Mouse (Mus musculus) forebrain, embryonic 10.5 days (tissue): ENCODE results near the gene Fhl3. TPM values are rescaled to one million over a fixed set of nuclear protein-coding genes. Genes with fewer than 3 reads are reported as not detected.

Experiments
- DNase-seq: peaks from one replicate; pipeline ENCODE4 v3.0.0-alpha.2; 2017; ENCODE audit warnings: low spot score; ENCODE audit errors: extremely low spot score
- H3K27ac ChIP-seq: fragments of 300-500 bp; sonication (generic); 2 replicates; pipeline ENCODE4 v1.5.1; 2016; ENCODE audit warnings: mild to moderate bottlenecking
- H3K27me3 ChIP-seq: fragments of 300-500 bp; sonication (generic); 2 replicates; pipeline ENCODE4 v1.6.1; 2016; ENCODE audit warnings: mild to moderate bottlenecking; ENCODE audit not compliant: poor library complexity, severe bottlenecking
- H3K36me3 ChIP-seq: fragments of 300-500 bp; sonication (generic); replicated peaks from 2 replicates; pipeline ENCODE4 v1.6.1; 2016; ENCODE audit warnings: mild to moderate bottlenecking, moderate library complexity
- H3K4me1 ChIP-seq: fragments of 300-500 bp; sonication (generic); 2 replicates; pipeline ENCODE4 v1.6.1; 2016
- H3K4me3 ChIP-seq: fragments of 300-500 bp; sonication (generic); 2 replicates; pipeline ENCODE4 v1.5.1; 2016; ENCODE audit warnings: mild to moderate bottlenecking, moderate library complexity
- H3K9me3 ChIP-seq: fragments of 300-500 bp; sonication (generic); 2 replicates; pipeline ENCODE4 v1.6.1; 2016; ENCODE audit warnings: mild to moderate bottlenecking, moderate library complexity
- WGBS: fragments of 180-500 bp; shearing (Covaris S2); methylation state at CpG from one replicate; pipeline ENCODE4 v1.1.7; 2016; 5-methylcytosine and 5-hydroxymethylcytosine counted together
- polyA plus RNA-seq: library from polyadenylated mRNA; unstranded; fragments of >200 nt; fragmentation: Nextera tagmentation; extraction: Ambion mirVana; gene quantifications from 2 replicates; pipeline ENCODE4 v1.2.1, GENCODE M21; 2016

The Fhl3 gene
- polyA plus RNA-seq: 5.5 and 8.7 TPM in 2 replicates

DNA sequence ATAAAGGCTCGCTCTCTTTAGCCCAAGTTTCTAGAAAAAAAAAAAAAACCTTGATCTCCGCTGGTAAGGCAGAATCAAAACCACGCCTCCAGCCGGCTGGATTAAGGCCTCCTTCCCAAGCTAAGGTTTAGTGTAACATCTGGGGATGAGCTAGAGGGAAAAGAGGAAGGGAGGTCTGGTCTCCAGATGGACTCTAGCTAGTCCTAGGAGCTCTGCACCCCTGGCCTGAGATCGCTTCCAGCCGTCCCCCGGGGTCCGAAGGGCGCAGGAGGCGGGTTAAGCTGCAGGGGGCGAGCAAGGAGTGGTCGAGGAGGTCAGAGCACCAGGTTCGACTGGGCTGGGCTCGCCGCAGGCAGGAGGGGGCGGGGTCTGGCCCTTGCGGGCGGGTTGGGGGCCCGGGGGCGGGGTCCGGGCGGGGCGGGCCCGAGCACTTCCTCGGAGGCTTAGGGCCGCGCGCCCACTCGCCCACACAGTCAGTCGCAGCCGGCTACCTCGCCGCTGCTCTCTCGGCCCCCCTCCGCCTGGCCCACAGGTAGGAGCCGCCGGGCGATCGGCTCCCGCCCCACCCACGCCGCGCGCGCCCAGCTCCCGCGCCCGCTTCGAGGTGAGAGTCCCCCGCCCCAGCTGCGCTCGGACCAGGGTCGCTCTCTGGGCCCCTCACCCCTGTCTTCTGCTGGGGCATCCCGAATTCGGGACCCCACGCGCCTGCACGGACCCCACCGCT is at the start of gene Fhl3:
Gene Fhl3, plus strand, starts transcription at position 454 of the 724 bp plus-strand sequence.
- H3K4me3 ChIP-seq: peak within 1 kb of the TSS; percentile 91
- DNase-seq: peak; percentile 76
- under 1% methylated on average over 51 of the region's 59 CpGs for WGBS
- H3K4me1 ChIP-seq: peaks cover 75% of the 10 kb centered on the region
- no peaks in the 10 kb centered on the region for H3K9me3 ChIP-seq
- peak within 1 kb of the TSS; percentile 94 for H3K27ac ChIP-seq
- peaks cover under 1% of the 10 kb centered on the region; the same call in 1 of the 2 replicates for H3K36me3 ChIP-seq
- H3K27me3 ChIP-seq: peaks cover 29% of the 10 kb centered on the region

DNA sequence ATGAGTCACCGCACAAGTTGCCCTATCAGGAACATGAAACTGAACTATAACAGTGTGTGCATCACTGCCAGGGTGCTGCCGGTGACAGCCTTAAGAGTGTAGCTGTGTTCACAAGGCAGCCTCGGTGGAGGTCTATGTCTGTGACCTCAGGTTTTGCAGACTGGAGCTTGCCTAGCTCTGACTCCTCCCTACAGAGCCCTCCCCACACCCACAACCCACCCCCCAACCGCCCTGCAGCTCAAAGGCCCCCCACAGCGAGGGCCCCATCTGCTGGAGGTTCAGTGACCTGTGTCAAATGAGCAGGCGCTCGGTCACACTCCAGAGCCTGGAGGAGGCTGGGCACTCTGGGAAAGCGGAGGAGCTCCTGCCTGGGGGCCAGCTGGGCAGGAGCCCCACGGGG is 47.6 kb upstream of the Fhl3 start:
- peak overlapping the region; percentile 37 for H3K27ac ChIP-seq
- peak overlapping the region; percentile 30 for H3K4me3 ChIP-seq
- H3K27me3 ChIP-seq: peaks cover 99% of the 10 kb centered on the region

DNA sequence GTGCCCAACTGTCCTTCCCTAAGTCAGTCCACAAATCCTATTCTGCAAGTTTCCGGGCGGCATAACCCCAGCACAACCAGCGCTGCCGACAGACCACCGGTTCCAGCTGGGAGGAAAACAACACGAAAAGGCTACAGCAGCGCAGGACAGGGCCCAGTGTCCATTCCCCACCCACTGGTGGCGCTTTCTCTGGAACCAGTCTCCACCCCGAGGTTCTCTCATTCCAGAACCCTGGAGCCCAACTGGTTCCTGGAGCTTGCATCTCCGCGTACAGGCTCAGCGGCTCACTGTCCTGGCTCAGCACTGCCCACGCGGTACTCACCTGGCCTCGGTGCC is 44.0 kb upstream of the Fhl3 start, which contains the start of gene Pou3f1:
Gene Pou3f1, plus strand, starts transcription at position 290 of the 336 bp plus-strand sequence.
- peaks cover 70% of the 10 kb centered on the region for H3K4me1 ChIP-seq
- peak within 1 kb of the TSS; percentile 84 for H3K27ac ChIP-seq
- 1% methylated on average over 15 of the region's 15 CpGs for WGBS
- H3K27me3 ChIP-seq: peaks cover 99% of the 10 kb centered on the region
- no peaks in the 10 kb centered on the region for H3K9me3 ChIP-seq
- H3K4me3 ChIP-seq: peak within 1 kb of the TSS; percentile 63
- no peaks in the 10 kb centered on the region for H3K36me3 ChIP-seq
- DNase-seq: peak; percentile 43

More for the DNA sequence above, 47.6 kb upstream of the Fhl3 start:
- no peaks in the 10 kb centered on the region for H3K9me3 ChIP-seq
- peaks cover 51% of the 10 kb centered on the region for H3K4me1 ChIP-seq
- 2% methylated on average over 9 of the region's 9 CpGs for WGBS
- no peaks in the 10 kb centered on the region for H3K36me3 ChIP-seq
- peak; percentile 70 for DNase-seq

DNA sequence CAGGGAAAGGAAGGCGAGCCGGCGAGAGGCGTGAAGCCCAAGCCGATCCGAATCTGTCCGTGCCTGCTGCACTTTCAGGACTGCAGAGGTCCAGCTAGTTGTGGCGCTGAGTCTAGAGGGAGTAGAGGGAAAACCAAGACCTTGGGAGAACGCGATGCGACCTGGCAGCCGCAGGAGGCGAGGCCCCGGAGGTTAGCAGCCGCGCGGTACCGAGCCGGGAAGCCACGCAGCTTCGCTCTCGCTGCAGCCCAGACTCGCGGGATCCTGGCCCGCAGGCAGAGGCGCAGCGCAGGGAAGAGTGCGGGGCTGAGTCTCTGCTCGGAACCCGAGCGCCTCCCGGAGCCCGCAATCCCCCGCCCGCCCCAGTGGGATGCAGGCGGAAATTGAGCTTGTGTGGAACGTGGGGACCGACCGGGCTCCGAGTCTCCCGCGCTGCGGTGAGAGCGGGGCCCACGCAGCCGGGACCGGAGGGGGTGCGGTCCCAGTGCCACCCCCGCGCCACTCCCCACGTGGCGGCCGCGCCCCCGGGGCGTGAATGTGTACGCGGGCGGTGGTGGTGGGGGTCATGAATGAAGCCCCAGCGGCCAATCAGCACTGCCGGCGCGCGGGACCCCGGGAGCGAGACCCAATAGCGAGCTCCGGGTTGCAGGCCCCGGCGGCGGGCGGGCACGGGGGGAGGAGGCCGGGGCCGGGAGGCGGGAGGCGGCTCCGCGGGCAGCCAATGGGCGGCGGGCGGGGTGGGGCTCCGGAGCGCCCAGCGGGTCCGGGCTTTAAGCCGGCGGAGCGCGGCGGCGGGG is 43.4 kb upstream of the Fhl3 start:
- Histone ChIP-seq H3K27me3 (peaks cover 99% of the 10 kb centered on the region), H3K36me3 (no peaks in the 10 kb centered on the region), H3K4me1 (peaks cover 70% of the 10 kb centered on the region), H3K9me3 (no peaks in the 10 kb centered on the region), H3K27ac (peak overlapping the region; percentile 84), H3K4me3 (peak overlapping the region; percentile 63)
- under 1% methylated on average over 89 of the region's 92 CpGs for WGBS
- DNase-seq: peak; percentile 86

DNA sequence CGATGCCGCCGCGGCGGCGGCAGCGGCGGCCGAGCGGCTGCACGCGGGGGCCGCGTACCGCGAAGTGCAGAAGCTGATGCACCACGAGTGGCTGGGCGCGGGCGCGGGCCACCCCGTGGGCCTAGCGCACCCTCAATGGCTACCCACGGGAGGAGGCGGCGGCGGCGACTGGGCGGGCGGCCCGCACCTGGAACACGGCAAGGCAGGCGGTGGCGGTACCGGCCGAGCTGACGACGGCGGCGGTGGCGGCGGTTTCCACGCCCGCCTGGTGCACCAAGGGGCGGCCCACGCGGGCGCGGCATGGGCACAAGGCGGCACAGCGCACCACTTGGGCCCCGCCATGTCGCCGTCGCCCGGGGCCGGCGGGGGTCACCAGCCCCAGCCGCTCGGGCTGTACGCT is 42.7 kb upstream of the Fhl3 start:
- WGBS: 0% methylated on average over 59 of the region's 61 CpGs
- H3K4me1 ChIP-seq: peaks cover 68% of the 10 kb centered on the region
- H3K4me3 ChIP-seq: peak overlapping the region; percentile 63
- DNase-seq: no peak
- H3K36me3 ChIP-seq: no peaks in the 10 kb centered on the region
- H3K27me3 ChIP-seq: peaks cover 99% of the 10 kb centered on the region
- H3K27ac ChIP-seq: peak overlapping the region; percentile 84
- no peaks in the 10 kb centered on the region for H3K9me3 ChIP-seq

DNA sequence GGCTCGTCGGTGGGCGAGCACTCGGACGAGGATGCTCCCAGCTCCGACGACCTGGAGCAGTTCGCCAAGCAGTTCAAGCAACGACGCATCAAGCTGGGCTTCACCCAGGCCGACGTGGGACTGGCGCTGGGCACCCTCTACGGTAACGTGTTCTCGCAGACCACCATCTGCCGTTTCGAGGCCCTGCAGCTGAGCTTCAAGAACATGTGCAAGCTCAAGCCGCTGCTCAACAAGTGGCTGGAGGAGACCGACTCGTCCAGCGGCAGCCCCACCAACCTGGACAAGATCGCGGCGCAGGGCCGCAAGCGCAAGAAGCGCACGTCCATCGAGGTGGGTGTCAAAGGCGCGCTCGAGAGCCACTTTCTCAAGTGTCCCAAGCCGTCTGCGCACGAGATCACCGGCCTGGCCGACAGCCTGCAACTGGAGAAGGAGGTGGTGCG is 42.1 kb upstream of the Fhl3 start:
- Histone ChIP-seq H3K36me3 (no peaks in the 10 kb centered on the region), H3K27ac (peak overlapping the region; percentile 84), H3K4me3 (peak overlapping the region; percentile 63), H3K4me1 (peaks cover 62% of the 10 kb centered on the region), H3K27me3 (peaks cover 99% of the 10 kb centered on the region), H3K9me3 (no peaks in the 10 kb centered on the region)
- under 1% methylated on average over 39 of the region's 39 CpGs for WGBS
- peak; percentile 64 for DNase-seq

DNA sequence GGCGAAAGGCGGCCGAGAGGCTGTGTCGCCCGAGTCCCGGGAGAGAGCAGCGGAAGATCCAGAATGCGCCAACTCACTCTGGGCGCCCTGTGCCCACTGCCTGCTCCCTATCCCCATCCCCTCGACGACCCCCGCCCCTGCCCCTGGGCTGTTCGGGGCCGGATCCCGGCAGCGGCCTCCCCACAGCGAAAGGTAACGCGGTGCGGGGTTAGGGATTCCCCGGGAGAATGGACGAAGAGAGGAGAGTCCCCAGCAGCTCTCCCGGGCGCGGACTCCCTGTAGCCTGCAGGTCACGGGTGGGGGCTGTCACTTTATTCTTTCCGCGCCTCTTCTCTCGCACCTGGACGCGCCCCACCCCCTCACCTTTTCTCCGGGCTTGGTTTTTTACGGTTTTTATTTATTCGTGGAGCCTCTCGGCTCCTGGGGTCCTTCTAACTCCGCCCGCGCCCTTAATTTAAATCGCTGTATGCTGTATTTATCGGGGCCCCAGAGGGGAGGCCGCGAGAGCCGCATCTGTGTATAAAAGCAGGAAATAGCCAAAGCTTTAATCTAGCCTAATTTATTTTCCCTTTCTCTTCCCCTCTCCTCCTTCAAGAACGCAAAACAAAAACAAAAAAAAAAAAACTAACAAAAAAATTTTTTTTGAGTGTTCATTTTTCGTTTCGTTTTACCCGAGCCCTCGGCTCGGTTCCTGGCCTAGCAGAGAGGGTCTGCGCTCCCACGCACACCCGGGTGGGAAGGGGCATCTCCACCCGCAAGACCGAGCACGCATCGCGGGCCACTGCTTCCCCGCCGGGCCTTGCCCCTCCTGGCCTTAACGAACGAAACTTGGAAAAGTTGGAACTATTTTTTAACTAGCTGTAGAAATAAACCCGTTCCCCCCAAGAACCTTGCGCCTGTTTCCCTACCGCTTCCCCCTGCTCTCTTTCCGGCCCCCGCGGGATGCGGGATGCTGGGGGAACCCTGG is 41.0 kb upstream of the Fhl3 start:
- 1% methylated on average over 68 of the region's 68 CpGs for WGBS
- no peaks in the 10 kb centered on the region for H3K36me3 ChIP-seq
- H3K27ac ChIP-seq: peak overlapping the region; percentile 70; the same call in 1 of the 2 replicates

DNA sequence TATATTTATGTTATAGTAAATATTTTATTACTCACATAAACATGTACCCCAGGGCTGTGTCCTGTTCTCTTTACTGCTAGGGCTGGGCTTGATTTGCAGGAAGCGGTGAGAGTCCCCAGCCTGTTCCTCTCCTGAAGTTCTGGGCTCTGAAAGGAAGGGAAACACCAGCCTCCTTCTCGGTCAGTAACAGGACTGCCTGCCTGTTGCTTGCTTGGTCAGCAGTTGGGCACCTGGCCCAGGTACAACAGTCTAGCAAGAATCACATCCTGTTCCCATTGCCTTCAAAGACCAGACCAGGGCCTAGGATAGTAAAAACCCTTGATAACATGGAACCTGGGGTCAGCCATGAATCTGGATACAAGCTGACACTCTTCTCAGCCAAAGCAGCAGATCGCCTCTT is 39.9 kb upstream of the Fhl3 start:
- Histone ChIP-seq H3K27ac (no peak overlapping the region), H3K27me3 (peaks cover 99% of the 10 kb centered on the region), H3K4me3 (peak overlapping the region; percentile 63), H3K9me3 (no peaks in the 10 kb centered on the region), H3K4me1 (peaks cover 62% of the 10 kb centered on the region), H3K36me3 (no peaks in the 10 kb centered on the region)
- 31% methylated on average over 3 of the region's 3 CpGs for WGBS
- no peak for DNase-seq

More for the DNA sequence above, 41.0 kb upstream of the Fhl3 start:
- Histone ChIP-seq H3K9me3 (no peaks in the 10 kb centered on the region), H3K4me3 (peak overlapping the region; percentile 63), H3K4me1 (peaks cover 62% of the 10 kb centered on the region), H3K27me3 (peaks cover 99% of the 10 kb centered on the region)
- peak; percentile 56 for DNase-seq

DNA sequence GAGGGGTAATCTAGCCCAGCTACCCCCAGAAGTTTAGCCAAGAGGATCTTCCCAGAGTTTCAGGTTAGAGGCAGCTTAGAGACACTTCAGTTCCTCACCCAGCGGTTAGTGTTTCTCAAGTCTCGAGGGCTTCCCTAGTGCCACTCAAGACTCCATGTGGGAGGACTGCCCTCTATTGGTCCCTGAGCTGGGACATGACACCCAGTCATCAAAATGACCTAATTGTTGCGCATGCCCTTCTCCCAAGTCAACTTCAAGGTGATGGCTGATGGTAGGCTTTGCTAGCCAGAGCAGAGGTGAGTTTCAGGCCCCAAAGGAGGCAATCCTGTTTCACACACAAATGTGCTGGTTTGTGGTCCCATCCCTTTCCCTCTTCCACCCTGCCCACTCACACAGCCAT is 37.5 kb upstream of the Fhl3 start:
- Histone ChIP-seq H3K27me3 (peaks cover 100% of the 10 kb centered on the region), H3K36me3 (no peaks in the 10 kb centered on the region), H3K4me3 (no peak overlapping the region), H3K27ac (no peak overlapping the region), H3K4me1 (peaks cover 59% of the 10 kb centered on the region), H3K9me3 (no peaks in the 10 kb centered on the region)
- DNase-seq: no peak
- WGBS: 64% methylated on average over 3 of the region's 3 CpGs

DNA sequence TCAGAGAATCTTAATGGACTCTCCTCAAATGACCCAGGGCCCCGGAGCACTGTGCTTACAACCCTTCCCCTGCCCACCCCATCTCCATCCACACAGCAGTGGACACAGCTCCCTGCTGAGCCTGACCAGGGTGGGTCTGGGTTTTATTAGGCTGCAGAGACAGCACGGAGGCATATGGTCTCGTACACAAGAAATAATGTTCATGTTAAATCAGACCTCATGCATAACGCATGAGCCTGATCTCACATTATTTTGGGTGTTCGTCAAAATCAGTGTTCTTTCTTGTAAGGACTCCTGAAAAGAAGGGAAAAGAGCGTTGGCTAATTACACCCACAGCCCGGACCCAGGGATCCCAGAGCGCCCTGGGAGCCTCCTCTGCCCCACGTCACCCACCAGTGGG is 36.3 kb upstream of the Fhl3 start:
- Histone ChIP-seq H3K27ac (no peak overlapping the region), H3K36me3 (no peaks in the 10 kb centered on the region), H3K4me3 (no peak overlapping the region), H3K4me1 (peaks cover 57% of the 10 kb centered on the region), H3K27me3 (peaks cover 100% of the 10 kb centered on the region), H3K9me3 (no peaks in the 10 kb centered on the region)
- WGBS: 78% methylated on average over 9 of the region's 9 CpGs
- DNase-seq: no peak

DNA sequence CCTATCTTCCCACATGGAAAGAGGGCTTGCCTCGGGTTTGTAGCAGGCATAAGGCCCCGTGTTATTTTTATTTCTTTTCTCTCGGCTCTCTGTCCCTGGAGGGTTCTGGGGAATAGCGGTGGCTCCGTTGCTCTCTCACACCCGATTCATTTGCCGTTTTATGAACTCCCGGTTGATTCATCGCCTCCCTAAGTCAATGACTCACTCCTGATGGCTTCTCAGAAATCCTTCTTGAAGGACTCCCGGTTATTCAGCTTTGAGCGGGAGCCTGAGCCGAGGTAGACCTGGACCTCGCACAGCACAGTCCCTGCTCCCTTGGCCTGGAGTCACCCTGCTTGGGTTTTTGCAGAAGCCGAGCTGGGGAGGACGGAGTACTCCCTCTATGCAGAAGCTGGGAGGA is 35.9 kb upstream of the Fhl3 start:
- Histone ChIP-seq H3K27me3 (peaks cover 100% of the 10 kb centered on the region), H3K9me3 (no peaks in the 10 kb centered on the region), H3K36me3 (no peaks in the 10 kb centered on the region), H3K4me1 (peaks cover 53% of the 10 kb centered on the region), H3K27ac (no peak overlapping the region), H3K4me3 (no peak overlapping the region)
- 92% methylated on average over 15 of the region's 15 CpGs for WGBS
- DNase-seq: no peak

DNA sequence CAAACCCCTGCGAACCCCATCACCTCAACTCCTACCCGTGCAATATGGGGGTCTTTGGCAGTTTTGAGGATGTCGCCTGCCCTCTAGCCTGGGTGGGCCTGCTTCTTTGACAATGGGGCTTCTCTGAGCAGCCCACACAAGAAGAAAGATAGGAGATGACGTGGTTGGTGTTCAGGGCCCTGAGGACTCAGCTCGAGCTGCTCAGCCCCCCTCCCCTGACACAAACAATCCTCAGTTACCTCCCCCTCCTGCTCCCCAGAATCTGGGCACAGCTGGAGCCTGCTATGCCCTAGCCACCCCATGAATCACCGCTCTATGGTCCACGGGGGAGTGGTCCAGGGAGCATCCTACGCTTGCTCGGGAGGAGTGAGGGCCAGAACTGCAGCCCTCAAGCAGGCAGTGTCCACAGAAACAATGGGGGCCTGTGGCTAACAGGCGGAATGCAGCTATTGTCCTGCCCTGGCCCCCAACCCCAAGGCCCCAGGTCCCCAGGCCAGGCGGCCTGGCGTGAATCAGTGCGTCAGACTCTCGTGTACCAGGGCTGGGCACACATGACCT is 32.9 kb upstream of the Fhl3 start:
- Histone ChIP-seq H3K4me3 (peak overlapping the region; percentile 33; the same call in 1 of the 2 replicates), H3K4me1 (peaks cover 60% of the 10 kb centered on the region), H3K36me3 (no peaks in the 10 kb centered on the region), H3K27ac (peak overlapping the region; percentile 78), H3K9me3 (no peaks in the 10 kb centered on the region), H3K27me3 (peaks cover 98% of the 10 kb centered on the region)
- no peak for DNase-seq
- WGBS: 12% methylated on average over 14 of the region's 14 CpGs
